Mouse (Mus musculus): ENCODE measurements at regions not wholly inside any gene's neighbourhood (a gene's known extent, or its start where the extent isn't known, plus 50 kb on each side); places are given as distances from the start of the nearest gene placed in this dataset.

- DNase-seq (ENCODE audit: low read depth, low spot score) = peak; percentile 61
Measured at GRCm38 (mm10) chr1:27298586-27298985, 611.3 kb upstream of the 4931408C20Rik start.

- peak; percentile 59 for DNase-seq (ENCODE audit: low read depth, low spot score)
Measured at GRCm38 (mm10) chr1:27264923-27265322, 577.7 kb upstream of the 4931408C20Rik start.

- DNase-seq (ENCODE audit: low read depth, low spot score) = no peak
Measured at GRCm38 (mm10) chr1:27261159-27261558, 573.9 kb upstream of the 4931408C20Rik start.
